Mouse (Mus musculus) neural tube, embryonic 13.5 days (tissue): Measurements from ENCODE around the gene Ecm1. TPM values are rescaled to one million over a fixed set of nuclear protein-coding genes. Genes with fewer than 3 reads are reported as not detected.

Experiments used
- ATAC-seq: fragments of 200-750 bp; cut with Nextera tagmentation; 2 replicates; pipeline ENCODE4 v1.8.0; 2017; ENCODE audit warnings: low read depth, mild to moderate bottlenecking, moderate TSS enrichment, moderate library complexity
- H3K27ac ChIP-seq: fragments of 300-500 bp; sonication (generic); replicated peaks from 2 replicates; pipeline ENCODE4 v1.5.1; 2015; ENCODE audit warnings: moderate library complexity, mild to moderate bottlenecking, inconsistent platforms
- H3K27me3 ChIP-seq: fragments of 300-500 bp; sonication (generic); 2 replicates; pipeline ENCODE4 v1.6.1; 2015; ENCODE audit warnings: mild to moderate bottlenecking, inconsistent platforms
- H3K36me3 ChIP-seq: fragments of 300-500 bp; sonication (generic); 2 replicates; pipeline ENCODE4 v1.6.1; 2015; ENCODE audit warnings: mild to moderate bottlenecking, inconsistent platforms
- H3K4me1 ChIP-seq: fragments of 300-500 bp; sonication (generic); replicated peaks from 2 replicates; pipeline ENCODE4 v1.6.1; 2015; ENCODE audit warnings: inconsistent platforms
- H3K4me2 ChIP-seq: fragments of 300-500 bp; sonication (generic); 2 replicates; pipeline ENCODE4 v1.6.1; 2015; ENCODE audit warnings: inconsistent platforms, mild to moderate bottlenecking, moderate library complexity
- H3K4me3 ChIP-seq: fragments of 300-500 bp; sonication (generic); 2 replicates; pipeline ENCODE4 v1.5.1; 2015; ENCODE audit warnings: mild to moderate bottlenecking, inconsistent platforms
- H3K9ac ChIP-seq: fragments of 300-500 bp; sonication (generic); 2 replicates; pipeline ENCODE4 v1.6.1; 2015; ENCODE audit warnings: moderate library complexity, mild to moderate bottlenecking, inconsistent platforms
- H3K9me3 ChIP-seq: fragments of 300-500 bp; sonication (generic); 2 replicates; pipeline ENCODE4 v1.6.1; 2016; ENCODE audit warnings: inconsistent platforms
- WGBS: fragments of 180-500 bp; shearing (Covaris S2); methylation state at CpG from one replicate; pipeline ENCODE4 v1.1.7; 2015; 5-methylcytosine and 5-hydroxymethylcytosine counted together
- polyA plus RNA-seq: library from polyadenylated mRNA; unstranded; fragments of >200 nt; fragmentation: Nextera tagmentation; extraction: Ambion mirVana; gene quantifications from 2 replicates; pipeline ENCODE4 v1.2.1, GENCODE M21; 2015

The Ecm1 gene
- polyA plus RNA-seq, 1 experiment from 2014 or later, result 16.6 TPM

DNA sequence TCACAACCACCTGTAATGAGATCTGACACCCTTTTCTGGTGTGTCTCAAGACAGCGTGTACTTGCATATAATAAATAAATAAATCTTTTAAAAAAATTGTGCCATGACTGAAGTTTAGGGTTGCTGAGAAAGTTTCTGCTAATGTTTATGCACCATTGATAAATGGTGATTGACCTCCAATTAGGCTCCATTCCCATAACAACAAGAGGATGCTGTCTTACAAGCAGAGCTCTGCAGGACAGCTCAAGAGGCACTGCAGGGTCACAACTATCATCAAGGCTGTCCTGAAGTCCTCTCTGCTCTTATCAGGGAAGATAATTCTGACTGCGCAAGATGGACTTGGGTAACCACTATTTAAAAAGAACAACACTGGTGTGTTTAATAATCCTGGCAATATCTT, 21.2 kb downstream of the Ecm1 start:
- no peaks in the 10 kb centered on the region for H3K36me3 ChIP-seq
- H3K9ac ChIP-seq, result no peak overlapping the region
- WGBS, result 89% methylated on average over 2 of the region's 2 CpGs

GRCm38 (mm10) chr3:95716075-95716474, 23.3 kb downstream of the Ecm1 start:
- H3K27ac ChIP-seq, result no peak overlapping the region
- no peaks in the 10 kb centered on the region for H3K27me3 ChIP-seq
- WGBS, result 95% methylated on average over 1 of the region's 1 CpGs
- no peaks in the 10 kb centered on the region for H3K4me1 ChIP-seq
- no peak for ATAC-seq
- H3K4me3 ChIP-seq, result no peak overlapping the region
- no peaks in the 10 kb centered on the region for H3K36me3 ChIP-seq
- H3K9ac ChIP-seq, result no peak overlapping the region
- H3K4me2 ChIP-seq, result no peak overlapping the region
- H3K9me3 ChIP-seq, result 0 out of 2 replicates have a peak, but pooled peaks cover 7% of the 10 kb centered on the region

More for the DNA sequence above, 21.2 kb downstream of the Ecm1 start:
- Histone ChIP-seq H3K27ac (no peak overlapping the region), H3K4me2 (no peak overlapping the region), H3K4me1 (no peaks in the 10 kb centered on the region), H3K27me3 (no peaks in the 10 kb centered on the region), H3K4me3 (no peak overlapping the region), H3K9me3 (no peaks in the 10 kb centered on the region)
- ATAC-seq, result no peak

DNA sequence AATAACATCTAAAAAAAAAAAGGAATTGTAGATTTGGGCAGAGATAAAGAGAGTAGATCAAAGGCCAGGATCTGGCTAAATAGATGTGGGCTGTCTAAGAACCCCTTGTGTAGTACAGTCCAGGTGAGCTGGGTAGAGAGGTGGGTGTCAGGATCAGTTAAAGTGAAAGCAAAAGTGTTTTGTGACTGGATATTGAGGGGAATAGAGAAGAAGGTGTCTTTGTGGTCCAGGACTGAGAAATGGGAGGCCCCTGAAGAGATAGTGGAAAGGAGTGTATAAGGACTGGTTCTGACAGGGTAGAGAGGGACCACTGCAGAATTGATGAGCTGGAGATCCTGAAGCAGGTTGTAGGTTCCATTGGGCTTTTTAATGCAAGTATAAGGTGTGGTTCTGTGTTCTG, 29.4 kb downstream of the Ecm1 start:
- H3K4me2 ChIP-seq, result no peak overlapping the region
- no peaks in the 10 kb centered on the region for H3K4me1 ChIP-seq
- H3K9me3 ChIP-seq, result 0 out of 2 replicates have a peak, but pooled peaks cover 7% of the 10 kb centered on the region
- H3K27me3 ChIP-seq, result no peaks in the 10 kb centered on the region
- H3K4me3 ChIP-seq, result no peak overlapping the region
- no peak for ATAC-seq
- no peak overlapping the region for H3K9ac ChIP-seq
- H3K27ac ChIP-seq, result no peak overlapping the region
- no peaks in the 10 kb centered on the region for H3K36me3 ChIP-seq

GRCm38 (mm10) chr3:95709044-95709443, 30.3 kb downstream of the Ecm1 start:
- Histone ChIP-seq H3K4me2 (no peak overlapping the region), H3K9ac (no peak overlapping the region), H3K27ac (no peak overlapping the region), H3K4me3 (no peak overlapping the region), H3K27me3 (no peaks in the 10 kb centered on the region), H3K36me3 (no peaks in the 10 kb centered on the region), H3K9me3 (0 out of 2 replicates have a peak, but pooled peaks cover 7% of the 10 kb centered on the region), H3K4me1 (no peaks in the 10 kb centered on the region)
- 94% methylated on average over 4 of the region's 4 CpGs for WGBS
- ATAC-seq, result no peak

DNA sequence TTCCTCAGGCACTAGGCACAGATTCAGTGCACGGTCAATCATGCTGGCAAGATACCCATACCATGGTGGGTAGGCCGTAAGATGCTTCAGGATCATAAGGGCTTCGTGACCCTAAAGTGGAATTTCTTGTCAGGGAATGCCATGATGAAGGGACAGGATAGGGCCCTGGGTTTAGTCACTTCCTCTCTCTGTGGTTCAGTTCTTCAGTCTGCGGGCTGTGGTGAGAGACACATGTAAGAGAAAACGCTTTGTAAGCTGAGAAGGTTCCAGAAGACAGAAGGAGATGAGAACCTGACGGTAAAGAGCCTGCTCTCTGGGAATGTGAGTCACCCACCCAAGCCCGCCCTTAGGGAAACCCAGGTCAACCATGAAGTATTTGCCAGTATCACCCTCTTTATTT, 31.9 kb downstream of the Ecm1 start:
- Histone ChIP-seq H3K4me2 (no peak overlapping the region), H3K9ac (no peak overlapping the region), H3K9me3 (0 out of 2 replicates have a peak, but pooled peaks cover 1% of the 10 kb centered on the region), H3K4me3 (no peak overlapping the region), H3K27ac (no peak overlapping the region), H3K4me1 (peaks cover under 1% of the 10 kb centered on the region; the same call in 1 of the 2 replicates), H3K36me3 (no peaks in the 10 kb centered on the region), H3K27me3 (no peaks in the 10 kb centered on the region)
- 89% methylated on average over 7 of the region's 7 CpGs for WGBS
- no peak for ATAC-seq

GRCm38 (mm10) chr3:95706273-95706672, 33.1 kb downstream of the Ecm1 start:
- Histone ChIP-seq H3K27ac (no peak overlapping the region), H3K4me2 (no peak overlapping the region), H3K9me3 (no peaks in the 10 kb centered on the region), H3K9ac (no peak overlapping the region), H3K4me3 (no peak overlapping the region), H3K36me3 (no peaks in the 10 kb centered on the region), H3K27me3 (no peaks in the 10 kb centered on the region), H3K4me1 (peaks cover 13% of the 10 kb centered on the region)
- WGBS, result 92% methylated on average over 4 of the region's 4 CpGs
- no peak for ATAC-seq

GRCm38 (mm10) chr3:95704612-95705011, 34.8 kb downstream of the Ecm1 start:
- ATAC-seq, result no peak
- no peak overlapping the region for H3K9ac ChIP-seq
- H3K9me3 ChIP-seq, result no peaks in the 10 kb centered on the region
- H3K4me3 ChIP-seq, result no peak overlapping the region
- no peak overlapping the region for H3K27ac ChIP-seq
- no peak overlapping the region for H3K4me2 ChIP-seq
- H3K4me1 ChIP-seq, result peaks cover 27% of the 10 kb centered on the region
- WGBS, result 91% methylated on average over 4 of the region's 4 CpGs
- no peaks in the 10 kb centered on the region for H3K36me3 ChIP-seq
- H3K27me3 ChIP-seq, result no peaks in the 10 kb centered on the region

DNA sequence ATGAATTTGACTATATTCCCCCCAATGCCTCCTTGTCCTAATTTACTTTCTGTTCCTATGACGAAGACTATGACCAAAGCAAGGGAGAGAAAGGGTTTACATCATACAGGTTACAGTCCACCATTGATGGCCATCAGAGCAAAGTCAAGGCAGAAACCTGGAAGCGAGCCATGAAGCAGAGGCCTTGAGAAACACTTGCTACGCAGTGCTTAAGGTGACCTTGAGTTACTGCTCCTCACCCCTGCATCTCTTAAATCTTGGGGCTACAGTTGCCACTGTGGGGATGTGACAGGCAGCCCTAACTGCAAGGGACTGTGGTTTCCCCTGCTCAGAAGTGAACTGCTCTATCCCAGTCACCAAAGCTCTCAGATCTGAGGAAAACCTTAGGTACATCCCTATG, 36.1 kb downstream of the Ecm1 start:
- Histone ChIP-seq H3K36me3 (no peaks in the 10 kb centered on the region), H3K9ac (no peak overlapping the region), H3K4me2 (no peak overlapping the region), H3K4me3 (no peak overlapping the region), H3K9me3 (no peaks in the 10 kb centered on the region), H3K4me1 (peaks cover 27% of the 10 kb centered on the region), H3K27ac (no peak overlapping the region), H3K27me3 (no peaks in the 10 kb centered on the region)
- ATAC-seq, result no peak
- WGBS, result 93% methylated on average over 3 of the region's 3 CpGs

- Histone ChIP-seq H3K9me3 (no peaks in the 10 kb centered on the region), H3K4me3 (peak overlapping the region; percentile 23), H3K9ac (peak overlapping the region; percentile 63), H3K4me2 (peak overlapping the region; percentile 54), H3K27me3 (no peaks in the 10 kb centered on the region), H3K4me1 (peaks cover 27% of the 10 kb centered on the region), H3K27ac (peak overlapping the region; percentile 56), H3K36me3 (no peaks in the 10 kb centered on the region)
- WGBS, result 5% methylated on average over 24 of the region's 24 CpGs
- ATAC-seq, result peak; percentile 87
Measured at GRCm38 (mm10) chr3:95701877-95702540, 37.4 kb downstream of the Ecm1 start.

GRCm38 (mm10) chr3:95701085-95701484, 38.3 kb downstream of the Ecm1 start:
- ATAC-seq, result no peak
- H3K27ac ChIP-seq, result no peak overlapping the region
- no peaks in the 10 kb centered on the region for H3K9me3 ChIP-seq
- WGBS, result 82% methylated on average over 2 of the region's 2 CpGs
- H3K4me3 ChIP-seq, result no peak overlapping the region
- H3K9ac ChIP-seq, result no peak overlapping the region
- H3K27me3 ChIP-seq, result no peaks in the 10 kb centered on the region
- no peak overlapping the region for H3K4me2 ChIP-seq
- peaks cover 34% of the 10 kb centered on the region for H3K4me1 ChIP-seq
- no peaks in the 10 kb centered on the region for H3K36me3 ChIP-seq

GRCm38 (mm10) chr3:95700233-95700681, 39.1 kb downstream of the Ecm1 start:
- Histone ChIP-seq H3K27ac (no peak overlapping the region), H3K36me3 (no peaks in the 10 kb centered on the region), H3K4me3 (no peak overlapping the region), H3K27me3 (no peaks in the 10 kb centered on the region), H3K9ac (0 out of 2 replicates have a peak overlapping the region, but pooled peaks have one; percentile 17), H3K9me3 (no peaks in the 10 kb centered on the region), H3K4me2 (no peak overlapping the region), H3K4me1 (peaks cover 42% of the 10 kb centered on the region)
- ATAC-seq, result no peak
- 54% methylated on average over 6 of the region's 6 CpGs for WGBS

GRCm38 (mm10) chr3:95698286-95698685, 41.1 kb downstream of the Ecm1 start:
- Histone ChIP-seq H3K4me2 (no peak overlapping the region), H3K9ac (no peak overlapping the region), H3K4me3 (no peak overlapping the region), H3K9me3 (no peaks in the 10 kb centered on the region), H3K36me3 (0 out of 2 replicates have a peak, but pooled peaks cover 4% of the 10 kb centered on the region), H3K27me3 (no peaks in the 10 kb centered on the region), H3K4me1 (peaks cover 42% of the 10 kb centered on the region), H3K27ac (no peak overlapping the region)
- no peak for ATAC-seq
- WGBS, result 90% methylated on average over 4 of the region's 4 CpGs

GRCm38 (mm10) chr3:95696360-95696759, 43.0 kb downstream of the Ecm1 start:
- H3K36me3 ChIP-seq, result peaks cover 6% of the 10 kb centered on the region; the same call in 1 of the 2 replicates
- no peaks in the 10 kb centered on the region for H3K27me3 ChIP-seq
- WGBS, result 31% methylated on average over 7 of the region's 7 CpGs
- H3K4me2 ChIP-seq, result no peak overlapping the region
- no peak overlapping the region for H3K9ac ChIP-seq
- ATAC-seq, result no peak
- H3K4me1 ChIP-seq, result peaks cover 30% of the 10 kb centered on the region
- H3K4me3 ChIP-seq, result no peak overlapping the region
- H3K27ac ChIP-seq, result no peak overlapping the region
- H3K9me3 ChIP-seq, result no peaks in the 10 kb centered on the region
